Mouse (Mus musculus) CD8-positive naive resting alpha-beta T cell, adult 57 days (primary cell): ENCODE data around the gene Mnt. TPM values are rescaled to one million over a fixed set of nuclear protein-coding genes. Genes with fewer than 3 reads are reported as not detected.

Experiments
- total RNA-seq: library from RNA; stranded (reverse); gene quantifications from one replicate; pipeline ENCODE4 v1.2.4, GENCODE M21; 2023

Mnt gene
- 65.3 TPM for total RNA-seq

DNA sequence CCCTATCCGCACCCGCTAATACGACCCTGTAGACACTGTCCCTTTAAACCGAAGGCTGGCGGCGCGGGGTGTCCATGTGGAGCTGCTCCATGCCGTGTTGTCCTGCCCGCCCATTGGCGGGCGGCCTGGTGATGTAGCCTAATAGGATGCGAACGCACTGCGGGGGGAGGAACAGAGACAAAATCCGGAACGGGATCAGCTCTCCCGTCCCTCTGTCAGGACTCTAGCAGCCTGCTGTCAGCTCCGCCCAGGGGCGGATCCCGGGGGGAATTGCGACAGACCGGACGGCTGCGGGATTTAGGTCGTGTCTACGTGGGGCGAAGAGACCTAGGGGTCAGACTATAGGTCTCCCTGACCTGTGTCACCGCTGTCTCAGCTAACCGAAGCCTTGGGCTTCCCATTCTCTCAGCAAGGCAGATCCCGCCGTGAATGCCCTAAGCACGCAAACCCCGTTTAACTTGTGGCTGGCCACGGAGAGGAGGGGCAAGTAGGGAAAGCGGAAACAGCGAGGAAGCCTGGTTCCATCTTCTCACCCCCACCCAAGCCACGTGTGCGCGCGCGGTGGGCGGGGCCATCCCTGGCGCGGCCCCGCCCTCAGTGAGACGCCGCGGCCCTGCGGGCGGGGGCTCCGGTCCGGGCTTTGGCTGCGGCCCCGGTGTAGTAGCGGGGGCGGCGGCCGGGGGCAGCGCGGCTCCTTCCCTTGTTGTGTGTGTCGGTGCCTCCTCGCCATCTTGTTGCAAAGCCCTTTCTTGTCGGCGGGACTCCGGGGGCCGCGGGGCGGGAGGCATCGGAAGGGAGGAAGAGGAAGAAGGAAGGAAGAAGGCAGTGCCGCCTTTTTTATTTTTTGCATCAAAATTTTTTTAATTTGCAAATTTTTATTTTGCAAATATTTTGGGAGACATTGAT lies at the start of gene Mnt:
Mnt (plus strand) TSS at position 665 of the 906 bp plus-strand sequence.

Other genes starting within 250 kb of the Mnt start
- 8.3 TPM for gene Rap1gap2, start 220.0 kb upstream of the Mnt start, total RNA-seq
- gene Ccdc92b, start 211.3 kb upstream of the Mnt start, total RNA-seq = not detected
- gene Cluh, start 181.4 kb upstream of the Mnt start, total RNA-seq = 41.6 TPM
- 126 TPM for gene Pafah1b1, start 106.2 kb upstream of the Mnt start, total RNA-seq
- gene Mettl16, start 60.1 kb upstream of the Mnt start, total RNA-seq = 43.3 TPM
- 7.1 TPM for gene Sgsm2, start 66.1 kb downstream of the Mnt start, total RNA-seq
- 79.2 TPM for gene Tsr1, start 67.2 kb downstream of the Mnt start, total RNA-seq
- 49.1 TPM for gene Smg6, start 94.9 kb downstream of the Mnt start, total RNA-seq
- gene Srr, start 95.0 kb downstream of the Mnt start, total RNA-seq = 7.8 TPM